Mouse (Mus musculus): ENCODE data around the gene Itsn1. TPM values are rescaled to one million over a fixed set of nuclear protein-coding genes. Genes with fewer than 3 reads are reported as not detected.

Gene Itsn1
- polyA plus RNA-seq, 1 experiment = 20.5 TPM

- 79% methylated on average over 7 of the region's 7 CpGs for WGBS
- Histone ChIP-seq H3K4me3 (ENCODE audit: insufficient read depth, low read depth, low read length) (no peak overlapping the region), H3K4me1 (ENCODE audit: control insufficient read depth, insufficient read depth, low read length) (no peaks in the 10 kb centered on the region), H3K27me3 (replicated peaks; ENCODE audit: control insufficient read depth, insufficient read depth, low read length) (no peaks in the 10 kb centered on the region), H3K36me3 (ENCODE audit: control insufficient read depth, insufficient read depth, low read length) (no peaks in the 10 kb centered on the region; the same call in 1 of the 2 replicates), H3K27ac (ENCODE audit: insufficient read depth, low read depth, low read length) (no peak overlapping the region)
- DNase-seq = no peak
- TF ChIP-seq CTCF (conservative IDR thresholded peaks at IDR 0.05; ENCODE audit: insufficient read depth, insufficient read length, low read depth, low read length) = no peak
- no peak for TF ChIP-seq POLR2A (IDR thresholded peaks at IDR 0.05; ENCODE audit: low read depth, low read length)
Observed at GRCm38 (mm10) chr16:91710241-91710640, 18.8 kb upstream of the Itsn1 start.

DNA sequence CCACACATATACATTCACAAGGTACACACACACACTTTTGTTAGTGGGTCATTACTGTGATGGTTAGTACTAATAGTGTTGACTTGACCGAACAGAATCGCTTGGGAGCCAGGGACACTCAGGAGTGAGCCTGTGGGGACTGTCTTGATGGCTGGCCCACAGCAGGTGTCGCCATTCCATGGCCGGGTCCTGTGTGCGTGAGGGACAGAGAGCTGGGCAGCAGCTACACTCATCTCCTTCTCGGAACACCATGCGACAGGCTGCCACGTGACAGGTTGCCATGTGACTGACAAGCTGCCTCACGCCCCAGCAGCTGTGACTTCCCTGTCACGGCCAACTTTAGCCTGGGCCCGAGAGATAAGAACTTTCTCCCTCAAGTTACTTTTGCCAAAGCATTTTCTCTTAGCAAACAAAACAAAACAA is 12.1 kb upstream of the Itsn1 start:
- DNase-seq = no peak
- Histone ChIP-seq H3K36me3 (ENCODE audit: control insufficient read depth, insufficient read depth, low read length) (peaks cover 1% of the 10 kb centered on the region; the same call in 1 of the 2 replicates), H3K4me3 (ENCODE audit: insufficient read depth, low read depth, low read length) (no peak overlapping the region), H3K4me1 (ENCODE audit: control insufficient read depth, insufficient read depth, low read length) (no peaks in the 10 kb centered on the region), H3K27ac (ENCODE audit: insufficient read depth, low read depth, low read length) (no peak overlapping the region), H3K27me3 (replicated peaks; ENCODE audit: control insufficient read depth, insufficient read depth, low read length) (no peaks in the 10 kb centered on the region)
- no peak for TF ChIP-seq POLR2A (IDR thresholded peaks at IDR 0.05; ENCODE audit: low read depth, low read length)
- TF ChIP-seq CTCF (conservative IDR thresholded peaks at IDR 0.05; ENCODE audit: insufficient read depth, insufficient read length, low read depth, low read length) = no peak
- WGBS = 82% methylated on average over 11 of the region's 11 CpGs

- Histone ChIP-seq H3K4me3 (ENCODE audit: insufficient read depth, low read depth, low read length) (no peak overlapping the region), H3K4me1 (ENCODE audit: control insufficient read depth, insufficient read depth, low read length) (no peaks in the 10 kb centered on the region), H3K36me3 (ENCODE audit: control insufficient read depth, insufficient read depth, low read length) (peaks cover 1% of the 10 kb centered on the region; the same call in 1 of the 2 replicates), H3K27ac (ENCODE audit: insufficient read depth, low read depth, low read length) (no peak overlapping the region), H3K27me3 (replicated peaks; ENCODE audit: control insufficient read depth, insufficient read depth, low read length) (no peaks in the 10 kb centered on the region)
- WGBS = 92% methylated on average over 4 of the region's 4 CpGs
- DNase-seq = no peak
- no peak for TF ChIP-seq POLR2A (IDR thresholded peaks at IDR 0.05; ENCODE audit: low read depth, low read length)
- TF ChIP-seq CTCF (conservative IDR thresholded peaks at IDR 0.05; ENCODE audit: insufficient read depth, insufficient read length, low read depth, low read length) = no peak
Observed at GRCm38 (mm10) chr16:91717399-91717798, 11.7 kb upstream of the Itsn1 start.

- TF ChIP-seq CTCF (conservative IDR thresholded peaks at IDR 0.05; ENCODE audit: insufficient read depth, insufficient read length, low read depth, low read length) = peak; percentile 91
- no peak for TF ChIP-seq POLR2A (IDR thresholded peaks at IDR 0.05; ENCODE audit: low read depth, low read length)
- DNase-seq = peak; percentile 74
Observed at GRCm38 (mm10) chr16:91724247-91724646, 4.8 kb upstream of the Itsn1 start.

GRCm38 (mm10) chr16:91727433-91727832 is 1.6 kb upstream of the Itsn1 start:
- 66% methylated on average over 15 of the region's 15 CpGs for WGBS
- no peaks in the 10 kb centered on the region for H3K36me3 ChIP-seq (ENCODE audit: control insufficient read depth, insufficient read depth, low read length)
- H3K27ac ChIP-seq (ENCODE audit: insufficient read depth, low read depth, low read length) = no peak overlapping the region
- peak; percentile 24 for DNase-seq
- no peak for TF ChIP-seq CTCF (conservative IDR thresholded peaks at IDR 0.05; ENCODE audit: insufficient read depth, insufficient read length, low read depth, low read length)
- no peak for TF ChIP-seq POLR2A (IDR thresholded peaks at IDR 0.05; ENCODE audit: low read depth, low read length)
- no peaks in the 10 kb centered on the region for H3K27me3 ChIP-seq (replicated peaks; ENCODE audit: control insufficient read depth, insufficient read depth, low read length)
- H3K4me1 ChIP-seq (ENCODE audit: control insufficient read depth, insufficient read depth, low read length) = 0 out of 2 replicates have a peak, but pooled peaks cover 2% of the 10 kb centered on the region
- no peak overlapping the region for H3K4me3 ChIP-seq (ENCODE audit: insufficient read depth, low read depth, low read length)

More at GRCm38 (mm10) chr16:91724247-91724646, 4.8 kb upstream of the Itsn1 start:
- WGBS = 57% methylated on average over 3 of the region's 3 CpGs
- Histone ChIP-seq H3K4me1 (ENCODE audit: control insufficient read depth, insufficient read depth, low read length) (0 out of 2 replicates have a peak, but pooled peaks cover 2% of the 10 kb centered on the region), H3K36me3 (ENCODE audit: control insufficient read depth, insufficient read depth, low read length) (no peaks in the 10 kb centered on the region), H3K27me3 (replicated peaks; ENCODE audit: control insufficient read depth, insufficient read depth, low read length) (no peaks in the 10 kb centered on the region), H3K4me3 (ENCODE audit: insufficient read depth, low read depth, low read length) (no peak overlapping the region), H3K27ac (ENCODE audit: insufficient read depth, low read depth, low read length) (no peak overlapping the region)

- peak within 1 kb of the TSS; percentile 93 for H3K27ac ChIP-seq (ENCODE audit: insufficient read depth, low read depth, low read length)
- WGBS = under 1% methylated on average over 46 of the region's 46 CpGs
- peak; percentile 100 for DNase-seq
- no peaks in the 10 kb centered on the region for H3K36me3 ChIP-seq (ENCODE audit: control insufficient read depth, insufficient read depth, low read length)
- no peaks in the 10 kb centered on the region for H3K27me3 ChIP-seq (replicated peaks; ENCODE audit: control insufficient read depth, insufficient read depth, low read length)
- TF ChIP-seq POLR2A (IDR thresholded peaks at IDR 0.05; ENCODE audit: low read depth, low read length) = peak; percentile 48
- no peak for TF ChIP-seq CTCF (conservative IDR thresholded peaks at IDR 0.05; ENCODE audit: insufficient read depth, insufficient read length, low read depth, low read length)
- peak within 1 kb of the TSS; percentile 91 for H3K4me3 ChIP-seq (ENCODE audit: insufficient read depth, low read depth, low read length)
- H3K4me1 ChIP-seq (ENCODE audit: control insufficient read depth, insufficient read depth, low read length) = 0 out of 2 replicates have a peak, but pooled peaks cover 2% of the 10 kb centered on the region
Observed at GRCm38 (mm10) chr16:91728123-91729065, 687 bp upstream of the Itsn1 start, which contains the start of gene Cryzl1. Gene Cryzl1, minus strand, starts transcription at chr16:91728975.
